Mouse (Mus musculus) bone marrow, adult 2 months (tissue): ENCODE data around the gene Papln. TPM values are rescaled to one million over a fixed set of nuclear protein-coding genes. Genes with fewer than 3 reads are reported as not detected.

ENCODE experiments used
- H3K27ac ChIP-seq: fragments of 200-500 bp; 2 replicates; pipeline ENCODE4 v1.5.1; 2012; ENCODE audit warnings: low read depth, mild to moderate bottlenecking, control low read depth, inconsistent platforms, low read length; ENCODE audit not compliant: control insufficient read depth, poor library complexity, insufficient read depth
- H3K4me1 ChIP-seq: fragments of 200-500 bp; 2 replicates; pipeline ENCODE4 v1.6.1; 2011; ENCODE audit warnings: low read length; ENCODE audit not compliant: control insufficient read depth, insufficient read depth
- H3K4me3 ChIP-seq: fragments of 200-500 bp; replicated peaks from 2 replicates; pipeline ENCODE3; 2011; ENCODE audit warnings: mild to moderate bottlenecking, low read depth, low read length, control low read depth; ENCODE audit not compliant: control insufficient read depth
- CTCF ChIP-seq: fragments of 200-500 bp; IDR thresholded peaks from 2 replicates; pipeline ENCODE4 v1.5.1; 2011; ENCODE audit warnings: low read length, control low read depth; ENCODE audit not compliant: control insufficient read depth, insufficient read depth
- POLR2A ChIP-seq: fragments of 200-500 bp; IDR thresholded peaks from 2 replicates; pipeline ENCODE4 v1.6.1; 2011; ENCODE audit warnings: low read depth, mild to moderate bottlenecking, control low read depth, low read length, borderline replicate concordance; ENCODE audit not compliant: control insufficient read depth
- WGBS: fragments of 180-500 bp; shearing (Covaris S2); methylation state at CpG from one replicate; pipeline ENCODE4 v1.1.7; 2018; 5-methylcytosine and 5-hydroxymethylcytosine counted together
- polyA plus RNA-seq: library from polyadenylated mRNA; stranded (reverse); fragments of >200 nt; gene quantifications from 2 replicates; pipeline ENCODE4 v1.2.4, GENCODE M21; 2011; ENCODE audit warnings: low replicate concordance; ENCODE audit not compliant: missing spikeins, insufficient read depth, insufficient read length

The Papln gene
- polyA plus RNA-seq, 1 experiment: 0.65 TPM

- H3K27ac ChIP-seq: no peak overlapping the region
- 63% methylated on average over 3 of the region's 3 CpGs for WGBS
- H3K4me3 ChIP-seq: no peak overlapping the region
- no peaks in the 10 kb centered on the region for H3K4me1 ChIP-seq
- TF ChIP-seq POLR2A: no peak
- no peak for TF ChIP-seq CTCF
Observed at GRCm38 (mm10) chr12:83811901-83812300, 48.5 kb downstream of the Papln start.

- TF ChIP-seq POLR2A (no peak), CTCF (no peak)
- no peak overlapping the region for H3K27ac ChIP-seq
- WGBS: 72% methylated on average over 1 of the region's 1 CpGs
- no peaks in the 10 kb centered on the region for H3K4me1 ChIP-seq
- no peak overlapping the region for H3K4me3 ChIP-seq
Observed at GRCm38 (mm10) chr12:83816616-83817015, 53.2 kb downstream of the Papln start.

GRCm38 (mm10) chr12:83830424-83830823 is 67.0 kb downstream of the Papln start:
- H3K4me1 ChIP-seq: no peaks in the 10 kb centered on the region
- no peak overlapping the region for H3K27ac ChIP-seq
- WGBS: 74% methylated on average over 3 of the region's 3 CpGs
- TF ChIP-seq POLR2A: no peak
- no peak for TF ChIP-seq CTCF
- no peak overlapping the region for H3K4me3 ChIP-seq

GRCm38 (mm10) chr12:83833979-83834378 is 70.5 kb downstream of the Papln start:
- TF ChIP-seq CTCF: no peak
- TF ChIP-seq POLR2A: no peak
- 88% methylated on average over 3 of the region's 3 CpGs for WGBS
- H3K27ac ChIP-seq: no peak overlapping the region
- no peaks in the 10 kb centered on the region for H3K4me1 ChIP-seq
- H3K4me3 ChIP-seq: no peak overlapping the region

GRCm38 (mm10) chr12:83841409-83842190 is 78.2 kb downstream of the Papln start:
- TF ChIP-seq CTCF (no peak), POLR2A (no peak)
- 88% methylated on average over 10 of the region's 10 CpGs for WGBS
- H3K4me1 ChIP-seq: no peaks in the 10 kb centered on the region; the same call in 1 of the 2 replicates
- H3K4me3 ChIP-seq: no peak overlapping the region
- no peak overlapping the region for H3K27ac ChIP-seq

Other genes starting within 250 kb of the Papln start
- 12.0 and 22.7 TPM in 2 replicates for gene Dcaf4, start 243.2 kb upstream of the Papln start, polyA plus RNA-seq
- gene Zfyve1, start 166.4 kb upstream of the Papln start, polyA plus RNA-seq: 6.8 and 17.5 TPM in 2 replicates
- 159 and 182 TPM in 2 replicates for gene Rbm25, start 132.4 kb upstream of the Papln start, polyA plus RNA-seq
- gene Psen1, start 75.5 kb upstream of the Papln start, polyA plus RNA-seq: 15.1 and 40.3 TPM in 2 replicates
- gene Numb, start 158.3 kb downstream of the Papln start, polyA plus RNA-seq: 6.0 and 15.1 TPM in 2 replicates
- 7.0 and 15.2 TPM in 2 replicates for gene Riox1, start 187.0 kb downstream of the Papln start, polyA plus RNA-seq
- not detected in 2 replicates for gene Heatr4, start 221.2 kb downstream of the Papln start, polyA plus RNA-seq
- gene Acot2, start 224.2 kb downstream of the Papln start, polyA plus RNA-seq: 1.2 and 3.5 TPM in 2 replicates
- 4.9 and 15.5 TPM in 2 replicates for gene Acot1, start 245.9 kb downstream of the Papln start, polyA plus RNA-seq